Mouse (Mus musculus) liver, embryonic 14.5 days (tissue): Measurements from ENCODE around the gene Cd68.

Source experiments
- CTCF ChIP-seq: IDR thresholded peaks from 2 replicates; pipeline ENCODE4 v1.5.1; 2016; ENCODE audit warnings: antibody characterized with exemption, low read depth, control low read depth
- EP300 ChIP-seq: IDR thresholded peaks from 2 replicates; pipeline ENCODE4 v1.6.1; 2016; ENCODE audit warnings: antibody characterized with exemption, low read depth

- TF ChIP-seq CTCF (no peak), EP300 (no peak)
These were observed 23.9 kb upstream of the Cd68 start for GRCm38 (mm10) chr11:69689891-69690290.
